Mouse (Mus musculus) heart, embryonic 12.5 days (tissue): ENCODE results near the gene Irf1. TPM values are rescaled to one million over a fixed set of nuclear protein-coding genes. Genes with fewer than 3 reads are reported as not detected.

Experiments
- ATAC-seq: fragments of 200-750 bp; cut with Nextera tagmentation; 2 replicates; pipeline ENCODE4 v1.8.0; 2017; ENCODE audit warnings: moderate TSS enrichment, moderate library complexity; ENCODE audit not compliant: insufficient number of reproducible peaks, low FRiP score
- H3K27ac ChIP-seq: fragments of 300-500 bp; sonication (generic); 2 replicates; pipeline ENCODE4 v1.5.1; 2016; ENCODE audit warnings: mild to moderate bottlenecking, moderate library complexity; ENCODE audit not compliant: poor library complexity, severe bottlenecking
- H3K27me3 ChIP-seq: fragments of 300-500 bp; sonication (generic); replicated peaks from 2 replicates; pipeline ENCODE4 v1.6.1; 2016; ENCODE audit warnings: mild to moderate bottlenecking, moderate library complexity
- H3K36me3 ChIP-seq: fragments of 300-500 bp; sonication (generic); 2 replicates; pipeline ENCODE4 v1.6.1; 2016; ENCODE audit warnings: mild to moderate bottlenecking, moderate library complexity
- H3K4me1 ChIP-seq: fragments of 300-500 bp; sonication (generic); replicated peaks from 2 replicates; pipeline ENCODE4 v1.6.1; 2016; ENCODE audit warnings: mild to moderate bottlenecking
- H3K4me2 ChIP-seq: fragments of 300-500 bp; sonication (generic); 2 replicates; pipeline ENCODE4 v1.6.1; 2016; ENCODE audit warnings: mild to moderate bottlenecking, moderate library complexity
- H3K4me3 ChIP-seq: fragments of 300-500 bp; sonication (generic); 2 replicates; pipeline ENCODE4 v1.5.1; 2016; ENCODE audit warnings: mild to moderate bottlenecking
- H3K9ac ChIP-seq: fragments of 300-500 bp; sonication (generic); 2 replicates; pipeline ENCODE4 v1.6.1; 2016; ENCODE audit warnings: mild to moderate bottlenecking, moderate library complexity
- H3K9me3 ChIP-seq: fragments of 300-500 bp; sonication (generic); replicated peaks from 2 replicates; pipeline ENCODE4 v1.6.1; 2016; ENCODE audit warnings: mild to moderate bottlenecking, moderate library complexity
- WGBS: fragments of 180-500 bp; shearing (Covaris S2); methylation state at CpG from one replicate; pipeline ENCODE4 v1.1.7; 2016; 5-methylcytosine and 5-hydroxymethylcytosine counted together
- polyA plus RNA-seq: library from polyadenylated mRNA; unstranded; fragments of >200 nt; fragmentation: Nextera tagmentation; extraction: Ambion mirVana; gene quantifications from 2 replicates; pipeline ENCODE4 v1.2.1, GENCODE M21; 2016

Gene Irf1
- polyA plus RNA-seq, 1 experiment from 2014 or later: 9.8 TPM

GRCm38 (mm10) chr11:53813001-53813868 lies 43.4 kb downstream of the Irf1 start:
- H3K4me2 ChIP-seq: no peak overlapping the region
- H3K9me3 ChIP-seq: no peaks in the 10 kb centered on the region
- 76% methylated on average over 16 of the region's 16 CpGs for WGBS
- no peak for ATAC-seq
- no peak overlapping the region for H3K9ac ChIP-seq
- 0 out of 2 replicates have a peak, but pooled peaks cover 4% of the 10 kb centered on the region for H3K27me3 ChIP-seq
- H3K4me1 ChIP-seq: no peaks in the 10 kb centered on the region
- H3K4me3 ChIP-seq: no peak overlapping the region
- H3K36me3 ChIP-seq: no peaks in the 10 kb centered on the region
- H3K27ac ChIP-seq: no peak overlapping the region

- Histone ChIP-seq H3K4me3 (no peak overlapping the region), H3K27me3 (no peaks in the 10 kb centered on the region), H3K9me3 (no peaks in the 10 kb centered on the region), H3K4me1 (no peaks in the 10 kb centered on the region), H3K27ac (no peak overlapping the region), H3K36me3 (no peaks in the 10 kb centered on the region), H3K9ac (no peak overlapping the region), H3K4me2 (no peak overlapping the region)
- 49% methylated on average over 3 of the region's 3 CpGs for WGBS
- no peak for ATAC-seq
These were observed 45.0 kb downstream of the Irf1 start for GRCm38 (mm10) chr11:53814810-53815209.

GRCm38 (mm10) chr11:53816841-53817375 lies 47.1 kb downstream of the Irf1 start:
- no peaks in the 10 kb centered on the region for H3K9me3 ChIP-seq
- no peak overlapping the region for H3K4me2 ChIP-seq
- no peak overlapping the region for H3K27ac ChIP-seq
- WGBS: 86% methylated on average over 5 of the region's 5 CpGs
- H3K27me3 ChIP-seq: peaks cover 5% of the 10 kb centered on the region; the same call in 1 of the 2 replicates
- ATAC-seq: no peak
- no peaks in the 10 kb centered on the region for H3K4me1 ChIP-seq
- H3K36me3 ChIP-seq: no peaks in the 10 kb centered on the region
- no peak overlapping the region for H3K4me3 ChIP-seq
- no peak overlapping the region for H3K9ac ChIP-seq

- Histone ChIP-seq H3K9ac (no peak overlapping the region), H3K4me1 (no peaks in the 10 kb centered on the region), H3K4me2 (no peak overlapping the region), H3K27ac (no peak overlapping the region), H3K4me3 (no peak overlapping the region), H3K27me3 (peaks cover 5% of the 10 kb centered on the region; the same call in 1 of the 2 replicates), H3K9me3 (no peaks in the 10 kb centered on the region), H3K36me3 (no peaks in the 10 kb centered on the region)
- no peak for ATAC-seq
- WGBS: 60% methylated on average over 6 of the region's 6 CpGs
These were observed 49.0 kb downstream of the Irf1 start for GRCm38 (mm10) chr11:53818794-53819193.

GRCm38 (mm10) chr11:53819511-53819910 lies 49.7 kb downstream of the Irf1 start:
- no peak overlapping the region for H3K9ac ChIP-seq
- no peaks in the 10 kb centered on the region for H3K4me1 ChIP-seq
- H3K27ac ChIP-seq: no peak overlapping the region
- 83% methylated on average over 6 of the region's 6 CpGs for WGBS
- ATAC-seq: no peak
- H3K9me3 ChIP-seq: no peaks in the 10 kb centered on the region
- H3K36me3 ChIP-seq: no peaks in the 10 kb centered on the region
- no peak overlapping the region for H3K4me3 ChIP-seq
- no peak overlapping the region for H3K4me2 ChIP-seq
- H3K27me3 ChIP-seq: peaks cover 5% of the 10 kb centered on the region; the same call in 1 of the 2 replicates

GRCm38 (mm10) chr11:53820516-53821170 lies 50.8 kb downstream of the Irf1 start:
- H3K27me3 ChIP-seq: peaks cover 5% of the 10 kb centered on the region; the same call in 1 of the 2 replicates
- no peak overlapping the region for H3K4me3 ChIP-seq
- H3K4me1 ChIP-seq: peaks cover 3% of the 10 kb centered on the region; the same call in 1 of the 2 replicates
- no peak overlapping the region for H3K27ac ChIP-seq
- WGBS: 79% methylated on average over 13 of the region's 13 CpGs
- no peak overlapping the region for H3K9ac ChIP-seq
- no peaks in the 10 kb centered on the region for H3K36me3 ChIP-seq
- no peak overlapping the region for H3K4me2 ChIP-seq
- ATAC-seq: no peak
- H3K9me3 ChIP-seq: no peaks in the 10 kb centered on the region

GRCm38 (mm10) chr11:53821230-53821944 lies 51.6 kb downstream of the Irf1 start:
- Histone ChIP-seq H3K9ac (no peak overlapping the region), H3K9me3 (no peaks in the 10 kb centered on the region), H3K4me2 (no peak overlapping the region), H3K4me1 (peaks cover 7% of the 10 kb centered on the region; the same call in 1 of the 2 replicates), H3K27ac (no peak overlapping the region), H3K4me3 (no peak overlapping the region), H3K36me3 (no peaks in the 10 kb centered on the region), H3K27me3 (peaks cover 5% of the 10 kb centered on the region; the same call in 1 of the 2 replicates)
- ATAC-seq: no peak
- WGBS: 80% methylated on average over 11 of the region's 11 CpGs

- Histone ChIP-seq H3K9ac (no peak overlapping the region), H3K9me3 (no peaks in the 10 kb centered on the region), H3K36me3 (no peaks in the 10 kb centered on the region), H3K27ac (no peak overlapping the region), H3K4me1 (peaks cover 7% of the 10 kb centered on the region; the same call in 1 of the 2 replicates), H3K4me3 (no peak overlapping the region), H3K4me2 (no peak overlapping the region), H3K27me3 (peaks cover 5% of the 10 kb centered on the region; the same call in 1 of the 2 replicates)
- WGBS: 90% methylated on average over 3 of the region's 3 CpGs
- no peak for ATAC-seq
These were observed 52.1 kb downstream of the Irf1 start for GRCm38 (mm10) chr11:53821945-53822338.

GRCm38 (mm10) chr11:53825409-53825808 lies 55.6 kb downstream of the Irf1 start:
- ATAC-seq: no peak
- Histone ChIP-seq H3K27me3 (peaks cover 2% of the 10 kb centered on the region; the same call in 1 of the 2 replicates), H3K9me3 (peaks cover 7% of the 10 kb centered on the region; the same call in 1 of the 2 replicates), H3K4me2 (no peak overlapping the region), H3K4me1 (peaks cover 7% of the 10 kb centered on the region; the same call in 1 of the 2 replicates), H3K27ac (no peak overlapping the region), H3K4me3 (no peak overlapping the region), H3K9ac (no peak overlapping the region), H3K36me3 (no peaks in the 10 kb centered on the region)
- 85% methylated on average over 4 of the region's 4 CpGs for WGBS
